Mouse (Mus musculus): ENCODE results near the gene Rpl22. TPM values are rescaled to one million over a fixed set of nuclear protein-coding genes. Genes with fewer than 3 reads are reported as not detected.

Gene Rpl22
- polyA plus RNA-seq (2015; fragmentation: Nextera tagmentation; extraction: Ambion mirVana), result 186 and 190 TPM in 2 replicates

DNA sequence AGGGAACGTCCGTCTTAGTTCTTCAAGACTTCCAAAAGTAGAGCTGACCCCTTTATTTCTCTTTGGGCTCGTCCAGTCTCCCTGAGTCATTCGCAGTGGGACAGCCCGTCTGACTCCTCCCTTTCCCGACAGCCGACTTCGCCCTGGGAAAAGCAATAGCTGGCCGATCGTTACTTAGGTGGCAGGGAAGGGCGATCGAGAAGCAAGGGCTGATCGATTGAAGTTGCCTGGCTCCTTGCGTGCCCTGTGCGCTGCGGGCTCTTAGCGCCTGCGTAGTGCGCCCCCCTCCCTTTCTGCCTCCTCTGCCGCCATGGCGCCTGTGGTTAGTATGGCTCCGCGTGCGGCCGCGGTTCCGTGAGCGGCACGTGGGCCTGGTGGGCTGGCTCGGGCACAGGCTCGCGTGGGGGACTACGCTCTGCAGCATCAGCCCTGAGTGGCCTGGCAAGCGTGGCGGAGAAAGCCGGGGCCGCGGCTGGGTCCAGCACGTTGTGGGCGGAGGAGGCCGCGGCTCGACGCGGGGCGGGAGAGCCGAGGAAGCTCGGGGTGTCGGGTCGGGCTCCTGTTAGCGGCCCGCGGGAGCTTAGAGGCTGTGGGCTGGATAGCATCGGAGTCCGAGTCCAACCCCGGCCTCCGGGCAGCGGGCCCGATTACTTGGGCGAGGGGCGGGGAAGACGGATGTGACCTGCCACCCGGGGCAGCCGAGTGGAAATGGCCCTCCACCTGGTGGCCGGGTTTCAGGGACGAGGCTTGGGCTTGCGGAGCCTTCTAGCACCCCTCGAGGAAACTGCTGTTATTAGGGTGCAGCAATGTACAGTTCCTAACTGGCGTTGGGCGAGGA lies at the start of gene Rpl22:
Gene Rpl22 (plus strand): TSS at position 169 of the 838 bp plus-strand sequence.
- Histone ChIP-seq H3K36me3 (ENCODE audit: control insufficient read depth, insufficient read depth) (peaks cover 26% of the 10 kb centered on the region), H3K9me3 (replicated peaks; ENCODE audit: control insufficient read depth, low read length) (no peaks in the 10 kb centered on the region), H3K4me3 (ENCODE audit: low read length) (peak within 1 kb of the TSS; percentile 83), H3K4me2 (ENCODE audit: low read depth, low read length) (peak within 1 kb of the TSS; percentile 96), H3K4me1 (ENCODE audit: control insufficient read depth, insufficient read depth, low read length) (peaks cover 19% of the 10 kb centered on the region), H3K9ac (ENCODE audit: low read length) (peak within 1 kb of the TSS; percentile 92), H3K27ac (ENCODE audit: low read length) (peak within 1 kb of the TSS; percentile 72), H3K27me3 (ENCODE audit: control insufficient read depth, insufficient read depth, low read length) (no peaks in the 10 kb centered on the region)
- WGBS, result under 1% methylated on average over 70 of the region's 70 CpGs
- ATAC-seq (replicated peaks; ENCODE audit: extremely low read depth, insufficient read depth, low FRiP score), result peak; percentile 94

- Histone ChIP-seq H3K4me1 (ENCODE audit: control insufficient read depth, insufficient read depth, low read length) (peaks cover 23% of the 10 kb centered on the region), H3K27me3 (ENCODE audit: control insufficient read depth, insufficient read depth, low read length) (peaks cover 7% of the 10 kb centered on the region), H3K4me2 (ENCODE audit: low read depth, low read length) (no peak overlapping the region), H3K9ac (ENCODE audit: low read length) (no peak overlapping the region), H3K4me3 (ENCODE audit: low read length) (no peak overlapping the region), H3K27ac (ENCODE audit: low read length) (no peak overlapping the region), H3K36me3 (ENCODE audit: control insufficient read depth, insufficient read depth) (no peaks in the 10 kb centered on the region; the same call in 1 of the 2 replicates), H3K9me3 (replicated peaks; ENCODE audit: control insufficient read depth, low read length) (no peaks in the 10 kb centered on the region)
- WGBS, result 54% methylated on average over 10 of the region's 10 CpGs
- no peak for ATAC-seq (replicated peaks; ENCODE audit: extremely low read depth, insufficient read depth, low FRiP score)
Observed at GRCm38 (mm10) chr4:152276389-152277347, 48.9 kb upstream of the Rpl22 start.

DNA sequence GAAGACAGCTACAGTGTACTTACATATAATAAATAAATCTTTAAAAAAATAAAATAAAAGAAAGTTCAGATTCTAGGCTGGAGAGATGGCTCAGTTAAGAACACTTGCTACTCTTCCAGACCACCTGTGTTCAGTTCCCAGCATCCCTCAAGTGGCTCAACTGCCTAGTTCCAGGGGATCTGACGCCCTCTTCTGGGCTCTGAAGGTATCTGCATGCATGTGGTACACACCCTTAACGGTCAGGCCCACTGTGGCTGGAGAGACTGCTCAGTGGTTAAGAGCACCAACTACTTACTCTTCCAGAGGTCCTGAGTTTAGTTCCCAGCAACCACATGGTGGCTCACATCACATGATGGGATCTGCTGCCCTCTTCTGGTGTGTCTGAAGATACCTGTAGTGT lies 47.6 kb upstream of the Rpl22 start:
- Histone ChIP-seq H3K4me3 (ENCODE audit: low read length) (no peak overlapping the region), H3K4me1 (ENCODE audit: control insufficient read depth, insufficient read depth, low read length) (peaks cover 13% of the 10 kb centered on the region), H3K9ac (ENCODE audit: low read length) (no peak overlapping the region), H3K4me2 (ENCODE audit: low read depth, low read length) (no peak overlapping the region), H3K9me3 (replicated peaks; ENCODE audit: control insufficient read depth, low read length) (no peaks in the 10 kb centered on the region), H3K27ac (ENCODE audit: low read length) (no peak overlapping the region), H3K36me3 (ENCODE audit: control insufficient read depth, insufficient read depth) (no peaks in the 10 kb centered on the region; the same call in 1 of the 2 replicates), H3K27me3 (ENCODE audit: control insufficient read depth, insufficient read depth, low read length) (peaks cover 20% of the 10 kb centered on the region)
- no peak for ATAC-seq (replicated peaks; ENCODE audit: extremely low read depth, insufficient read depth, low FRiP score)
- WGBS, result 57% methylated on average over 2 of the region's 2 CpGs

- Histone ChIP-seq H3K27ac (ENCODE audit: low read length) (no peak overlapping the region), H3K9ac (ENCODE audit: low read length) (no peak overlapping the region)
Observed at GRCm38 (mm10) chr4:152278986-152279385, 46.6 kb upstream of the Rpl22 start.

DNA sequence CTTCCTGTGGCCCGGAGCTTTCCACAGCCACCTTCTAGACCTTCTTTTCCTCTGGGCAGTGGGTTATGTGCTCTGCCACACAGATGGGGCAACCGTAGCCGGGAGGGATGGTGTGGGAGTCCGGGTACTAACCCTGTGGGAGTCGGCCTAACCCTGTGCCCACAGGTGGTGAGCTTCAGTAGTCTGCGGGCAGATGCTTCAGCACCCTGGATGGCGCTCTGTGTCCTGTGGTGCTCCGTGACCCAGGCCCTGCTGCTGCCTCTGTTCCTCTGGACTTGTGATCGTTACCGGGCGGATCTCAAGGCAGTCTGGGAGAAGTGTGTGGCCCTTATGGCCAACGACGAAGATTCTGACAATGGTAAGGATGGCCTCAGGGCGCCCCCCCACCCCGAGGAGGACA lies 43.9 kb upstream of the Rpl22 start:
- Histone ChIP-seq H3K4me1 (ENCODE audit: control insufficient read depth, insufficient read depth, low read length) (peaks cover 13% of the 10 kb centered on the region), H3K9me3 (replicated peaks; ENCODE audit: control insufficient read depth, low read length) (no peaks in the 10 kb centered on the region), H3K36me3 (ENCODE audit: control insufficient read depth, insufficient read depth) (no peaks in the 10 kb centered on the region; the same call in 1 of the 2 replicates), H3K4me3 (ENCODE audit: low read length) (no peak overlapping the region), H3K27ac (ENCODE audit: low read length) (no peak overlapping the region), H3K9ac (ENCODE audit: low read length) (no peak overlapping the region), H3K27me3 (ENCODE audit: control insufficient read depth, insufficient read depth, low read length) (peaks cover 47% of the 10 kb centered on the region), H3K4me2 (ENCODE audit: low read depth, low read length) (no peak overlapping the region)
- 56% methylated on average over 15 of the region's 15 CpGs for WGBS
- ATAC-seq (replicated peaks; ENCODE audit: extremely low read depth, insufficient read depth, low FRiP score), result no peak

More at GRCm38 (mm10) chr4:152278986-152279385, 46.6 kb upstream of the Rpl22 start:
- Histone ChIP-seq H3K9me3 (replicated peaks; ENCODE audit: control insufficient read depth, low read length) (no peaks in the 10 kb centered on the region), H3K36me3 (ENCODE audit: control insufficient read depth, insufficient read depth) (no peaks in the 10 kb centered on the region; the same call in 1 of the 2 replicates), H3K4me1 (ENCODE audit: control insufficient read depth, insufficient read depth, low read length) (peaks cover 10% of the 10 kb centered on the region), H3K4me2 (ENCODE audit: low read depth, low read length) (no peak overlapping the region), H3K27me3 (ENCODE audit: control insufficient read depth, insufficient read depth, low read length) (peaks cover 28% of the 10 kb centered on the region), H3K4me3 (ENCODE audit: low read length) (no peak overlapping the region)
- no peak for ATAC-seq (replicated peaks; ENCODE audit: extremely low read depth, insufficient read depth, low FRiP score)
- 88% methylated on average over 23 of the region's 23 CpGs for WGBS

DNA sequence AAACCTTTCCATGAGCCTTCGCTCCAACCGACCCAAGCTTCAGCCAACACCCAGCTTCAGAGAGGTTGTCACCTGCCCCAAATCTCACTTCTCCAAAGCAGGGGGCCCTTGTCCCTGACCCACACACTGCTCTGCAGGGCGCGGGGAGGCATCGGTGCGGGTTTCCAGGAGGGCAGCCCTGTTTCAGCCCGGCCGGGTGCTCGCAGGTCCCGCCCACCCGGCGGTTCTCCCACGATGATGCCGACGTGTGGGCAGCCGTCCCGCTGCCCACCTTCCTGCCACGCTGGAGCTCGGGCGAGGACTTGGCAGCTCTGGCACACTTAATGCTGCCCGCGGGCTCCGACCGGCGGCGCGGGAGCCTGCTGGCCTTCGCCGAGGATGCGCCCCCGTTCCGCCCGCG lies 42.8 kb upstream of the Rpl22 start:
- H3K4me1 ChIP-seq (ENCODE audit: control insufficient read depth, insufficient read depth, low read length), result peaks cover 13% of the 10 kb centered on the region
- WGBS, result 24% methylated on average over 34 of the region's 34 CpGs
- H3K9me3 ChIP-seq (replicated peaks; ENCODE audit: control insufficient read depth, low read length), result no peaks in the 10 kb centered on the region
- H3K27ac ChIP-seq (ENCODE audit: low read length), result no peak overlapping the region
- 0 out of 2 replicates have a peak overlapping the region, but pooled peaks have one; percentile 38 for H3K9ac ChIP-seq (ENCODE audit: low read length)
- H3K27me3 ChIP-seq (ENCODE audit: control insufficient read depth, insufficient read depth, low read length), result peaks cover 58% of the 10 kb centered on the region
- peak overlapping the region; percentile 62 for H3K4me2 ChIP-seq (ENCODE audit: low read depth, low read length)
- ATAC-seq (replicated peaks; ENCODE audit: extremely low read depth, insufficient read depth, low FRiP score), result no peak
- H3K4me3 ChIP-seq (ENCODE audit: low read length), result peak overlapping the region; percentile 34
- H3K36me3 ChIP-seq (ENCODE audit: control insufficient read depth, insufficient read depth), result no peaks in the 10 kb centered on the region; the same call in 1 of the 2 replicates

- H3K27ac ChIP-seq (ENCODE audit: low read length), result no peak overlapping the region
- H3K4me3 ChIP-seq (ENCODE audit: low read length), result peak overlapping the region; percentile 34
- peak overlapping the region; percentile 62 for H3K4me2 ChIP-seq (ENCODE audit: low read depth, low read length)
- WGBS, result 6% methylated on average over 70 of the region's 70 CpGs
- peak; percentile 82 for ATAC-seq (replicated peaks; ENCODE audit: extremely low read depth, insufficient read depth, low FRiP score)
- H3K9me3 ChIP-seq (replicated peaks; ENCODE audit: control insufficient read depth, low read length), result no peaks in the 10 kb centered on the region
- H3K4me1 ChIP-seq (ENCODE audit: control insufficient read depth, insufficient read depth, low read length), result peaks cover 13% of the 10 kb centered on the region
- H3K36me3 ChIP-seq (ENCODE audit: control insufficient read depth, insufficient read depth), result no peaks in the 10 kb centered on the region
- H3K27me3 ChIP-seq (ENCODE audit: control insufficient read depth, insufficient read depth, low read length), result peaks cover 65% of the 10 kb centered on the region
- 0 out of 2 replicates have a peak overlapping the region, but pooled peaks have one; percentile 38 for H3K9ac ChIP-seq (ENCODE audit: low read length)
Observed at GRCm38 (mm10) chr4:152283186-152283950, 42.2 kb upstream of the Rpl22 start.

DNA sequence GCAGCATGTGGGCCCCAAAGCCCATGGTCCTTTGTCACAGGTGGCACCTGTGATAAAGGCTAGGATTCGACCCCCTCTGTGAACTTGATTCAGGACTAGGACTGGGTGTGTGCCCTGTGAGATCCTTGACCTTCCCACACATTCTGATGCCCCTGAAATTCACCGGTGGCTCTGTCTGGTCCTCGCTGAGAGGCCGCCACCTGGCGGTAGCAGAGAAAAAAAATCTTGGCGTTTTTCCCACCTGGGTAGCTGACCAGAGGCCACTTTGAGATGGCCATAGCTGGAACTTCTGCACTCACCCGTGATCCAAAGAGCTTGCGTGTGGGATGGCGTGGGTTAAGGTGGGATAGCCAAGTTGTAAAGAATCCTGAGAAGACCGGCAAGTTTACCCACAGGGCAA lies 40.0 kb upstream of the Rpl22 start:
- Histone ChIP-seq H3K9me3 (replicated peaks; ENCODE audit: control insufficient read depth, low read length) (no peaks in the 10 kb centered on the region), H3K36me3 (ENCODE audit: control insufficient read depth, insufficient read depth) (no peaks in the 10 kb centered on the region), H3K4me1 (ENCODE audit: control insufficient read depth, insufficient read depth, low read length) (peaks cover 15% of the 10 kb centered on the region), H3K27me3 (ENCODE audit: control insufficient read depth, insufficient read depth, low read length) (peaks cover 79% of the 10 kb centered on the region), H3K9ac (ENCODE audit: low read length) (no peak overlapping the region), H3K4me3 (ENCODE audit: low read length) (no peak overlapping the region), H3K27ac (ENCODE audit: low read length) (no peak overlapping the region), H3K4me2 (ENCODE audit: low read depth, low read length) (no peak overlapping the region)
- 2% methylated on average over 10 of the region's 10 CpGs for WGBS
- 0 out of 2 replicates have a peak, but pooled peaks have one; percentile 23 for ATAC-seq (replicated peaks; ENCODE audit: extremely low read depth, insufficient read depth, low FRiP score)
